Mouse (Mus musculus) C2C12 (cell line): ENCODE data around the gene Tmem131. TPM values are rescaled to one million over a fixed set of nuclear protein-coding genes. Genes with fewer than 3 reads are reported as not detected.

Experiments used
- H3K27me3 ChIP-seq: one replicate; pipeline ENCODE4 v1.6.1; 2011; ENCODE audit not compliant: control insufficient read depth, insufficient read depth, insufficient read length
- H3K36me3 ChIP-seq: one replicate; pipeline ENCODE4 v1.6.1; 2011; ENCODE audit not compliant: control insufficient read depth, insufficient read depth
- H3K4me3 ChIP-seq: one replicate; pipeline ENCODE4 v1.5.1; 2011; ENCODE audit warnings: mild to moderate bottlenecking, control low read depth; ENCODE audit not compliant: poor library complexity, insufficient read depth, severe bottlenecking
- H3K79me2 ChIP-seq: one replicate; pipeline ENCODE4 v1.6.1; 2011; ENCODE audit not compliant: control insufficient read depth, insufficient read depth
- H3K79me3 ChIP-seq: one replicate; pipeline ENCODE4 v1.6.1; 2011; ENCODE audit warnings: low read depth, control low read depth
- H3ac ChIP-seq: one replicate; pipeline ENCODE3; 2011; ENCODE audit warnings: low read depth; ENCODE audit not compliant: control insufficient read depth, insufficient read length
- CEBPB ChIP-seq: IDR thresholded peaks from one replicate; pipeline ENCODE4 v1.6.1; 2011; ENCODE audit warnings: low read depth, mild to moderate bottlenecking, control low read depth, moderate library complexity
- CTCF ChIP-seq: IDR thresholded peaks from one replicate; pipeline ENCODE4 v1.5.1; 2011; ENCODE audit not compliant: control insufficient read depth, insufficient read depth, insufficient read length
- FOSL1 ChIP-seq: IDR thresholded peaks from one replicate; pipeline ENCODE4 v1.8.0; 2011; ENCODE audit warnings: mild to moderate bottlenecking, low read length; ENCODE audit not compliant: poor library complexity, insufficient read depth, severe bottlenecking
- MAX ChIP-seq: IDR thresholded peaks from one replicate; pipeline ENCODE4 v1.6.1; 2011; ENCODE audit warnings: mild to moderate bottlenecking, control low read depth
- MYOD1 ChIP-seq: IDR thresholded peaks from one replicate; pipeline ENCODE4 v1.6.1; 2011; ENCODE audit warnings: low read depth; ENCODE audit not compliant: control insufficient read depth, insufficient read length
- MYOG ChIP-seq: IDR thresholded peaks from one replicate; pipeline ENCODE4 v1.6.1; 2011; ENCODE audit not compliant: control insufficient read depth, insufficient read length; ENCODE audit errors: extremely low read depth
- USF1 ChIP-seq: IDR thresholded peaks from one replicate; pipeline ENCODE4 v1.6.1; 2011; ENCODE audit warnings: low read depth, mild to moderate bottlenecking, control low read depth, moderate library complexity
- polyA plus RNA-seq: library from polyadenylated mRNA; unstranded; fragments of >200 nt; fragmentation: generic; extraction: Trizol; gene quantifications from one replicate; pipeline ENCODE4 v1.2.1, GENCODE M21; 2012; ENCODE audit warnings: missing spikeins

Gene Tmem131
- polyA plus RNA-seq, 1 experiment, result 12.9 TPM

DNA sequence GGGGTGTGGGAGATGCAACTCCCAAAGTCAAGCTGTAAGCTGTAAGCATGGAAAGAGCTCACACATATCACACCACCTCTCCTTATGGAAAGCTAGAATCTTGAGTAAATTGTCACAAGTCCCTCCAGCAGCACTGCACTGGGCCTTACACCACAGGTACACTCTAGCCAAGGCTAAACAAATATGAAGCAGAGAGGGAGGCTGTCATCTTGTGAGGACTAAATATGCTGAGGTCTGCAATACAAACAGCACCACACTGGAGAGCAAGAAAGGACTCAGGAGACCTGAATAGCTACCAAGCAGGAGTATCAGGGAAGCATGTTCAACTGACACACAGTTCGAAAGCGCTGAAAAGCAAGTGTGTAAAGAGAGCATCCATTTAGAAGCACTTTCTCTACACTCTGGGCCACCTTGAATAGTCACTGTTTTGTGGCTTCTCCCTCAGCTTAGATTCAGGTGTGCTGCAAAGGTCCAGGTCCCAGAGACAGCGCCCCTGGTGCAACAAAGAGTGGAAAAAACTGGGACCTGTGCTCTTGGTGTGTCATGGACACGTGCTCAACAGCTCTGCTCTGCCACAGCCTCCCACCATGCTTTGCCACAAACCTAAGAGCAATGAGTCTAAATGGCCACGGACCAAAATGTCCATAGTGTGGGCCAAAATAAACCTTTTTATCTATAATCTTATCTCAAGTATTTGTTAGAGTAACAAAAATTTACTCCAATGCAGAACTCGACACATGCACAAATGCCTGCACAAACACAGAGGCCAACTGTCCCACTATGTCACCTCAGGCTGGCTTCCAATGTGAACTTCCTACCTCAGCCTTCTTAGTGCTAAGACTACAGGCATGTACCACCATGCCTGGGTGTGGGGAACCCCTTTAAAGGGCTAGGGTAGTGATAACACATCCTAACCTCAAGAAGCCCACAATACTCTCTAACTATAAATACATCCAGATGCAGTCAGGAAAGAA is 14.8 kb downstream of the Tmem131 start:
- Histone ChIP-seq H3K79me2 (peaks cover 100% of the 10 kb centered on the region), H3K36me3 (no peaks in the 10 kb centered on the region), H3ac (no peak overlapping the region), H3K27me3 (no peaks in the 10 kb centered on the region), H3K79me3 (peaks cover 79% of the 10 kb centered on the region), H3K4me3 (no peak overlapping the region)
- TF ChIP-seq CEBPB (no peak), MAX (no peak), FOSL1 (no peak), MYOD1 (no peak), USF1 (no peak), CTCF (no peak)

GRCm38 (mm10) chr1:36927569-36927968 is 15.9 kb downstream of the Tmem131 start:
- no peaks in the 10 kb centered on the region for H3K27me3 ChIP-seq
- H3K36me3 ChIP-seq, result no peaks in the 10 kb centered on the region
- H3K79me2 ChIP-seq, result peaks cover 100% of the 10 kb centered on the region
- no peak for TF ChIP-seq MYOG
- TF ChIP-seq CTCF, result no peak
- TF ChIP-seq MYOD1, result no peak
- no peak for TF ChIP-seq FOSL1
- TF ChIP-seq MAX, result no peak
- no peak for TF ChIP-seq USF1
- TF ChIP-seq CEBPB, result no peak
- H3K79me3 ChIP-seq, result peaks cover 74% of the 10 kb centered on the region
- no peak overlapping the region for H3ac ChIP-seq
- no peak overlapping the region for H3K4me3 ChIP-seq

DNA sequence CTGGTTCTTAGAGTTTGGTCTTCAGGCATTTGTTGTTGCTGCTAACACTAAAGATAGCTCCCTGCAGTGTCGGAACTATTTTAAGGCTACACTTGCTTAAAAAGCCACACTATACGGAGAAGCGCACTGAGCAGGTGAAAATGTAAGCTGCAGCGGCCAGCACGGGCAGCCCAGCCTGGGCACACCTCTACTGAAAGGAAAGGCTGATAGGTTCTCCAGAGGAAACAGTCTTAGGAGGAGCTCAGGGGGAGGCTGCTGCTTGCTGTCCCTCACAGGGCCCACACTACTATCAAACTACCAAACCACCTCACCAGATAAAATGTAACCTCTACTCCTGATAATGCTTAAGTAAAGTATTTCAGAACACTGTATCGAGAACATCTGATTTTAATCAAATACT is 16.7 kb downstream of the Tmem131 start:
- no peak overlapping the region for H3ac ChIP-seq
- H3K79me2 ChIP-seq, result peaks cover 100% of the 10 kb centered on the region
- no peaks in the 10 kb centered on the region for H3K36me3 ChIP-seq
- H3K27me3 ChIP-seq, result no peaks in the 10 kb centered on the region
- peaks cover 69% of the 10 kb centered on the region for H3K79me3 ChIP-seq
- TF ChIP-seq MYOD1, result no peak
- no peak for TF ChIP-seq USF1
- no peak for TF ChIP-seq CTCF
- no peak for TF ChIP-seq MYOG
- TF ChIP-seq FOSL1, result no peak
- no peak for TF ChIP-seq CEBPB
- no peak overlapping the region for H3K4me3 ChIP-seq

GRCm38 (mm10) chr1:36926246-36926645 is 17.2 kb downstream of the Tmem131 start:
- peaks cover 66% of the 10 kb centered on the region for H3K79me3 ChIP-seq
- H3K36me3 ChIP-seq, result no peaks in the 10 kb centered on the region
- H3K79me2 ChIP-seq, result peaks cover 100% of the 10 kb centered on the region
- TF ChIP-seq USF1 (no peak), CTCF (no peak), MYOG (no peak), FOSL1 (no peak), CEBPB (no peak), MAX (no peak), MYOD1 (no peak)
- H3K27me3 ChIP-seq, result no peaks in the 10 kb centered on the region
- no peak overlapping the region for H3K4me3 ChIP-seq
- no peak overlapping the region for H3ac ChIP-seq

DNA sequence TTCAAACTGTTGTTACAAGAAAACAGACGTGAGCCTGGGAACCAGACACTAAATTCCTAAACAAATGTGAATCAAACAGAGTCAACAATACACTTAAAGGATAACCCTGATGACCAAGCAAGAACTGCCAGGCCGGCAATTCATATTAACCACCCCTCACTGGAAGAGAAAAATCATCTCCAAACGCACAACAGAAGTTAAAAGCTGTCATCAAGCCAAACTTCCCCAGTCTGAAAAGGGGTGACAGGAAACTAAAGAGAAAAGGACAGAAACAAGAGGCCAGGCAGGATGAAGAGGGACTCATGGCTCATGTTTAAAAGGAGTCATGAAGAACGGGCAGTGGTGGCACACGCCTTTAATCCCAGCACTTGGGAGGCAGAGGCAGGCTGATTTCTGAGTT is 17.7 kb downstream of the Tmem131 start:
- Histone ChIP-seq H3K27me3 (no peaks in the 10 kb centered on the region), H3ac (no peak overlapping the region), H3K79me2 (peaks cover 99% of the 10 kb centered on the region), H3K36me3 (no peaks in the 10 kb centered on the region), H3K4me3 (no peak overlapping the region), H3K79me3 (peaks cover 63% of the 10 kb centered on the region)
- TF ChIP-seq CTCF (no peak), FOSL1 (no peak), USF1 (no peak), CEBPB (no peak), MYOD1 (no peak), MYOG (no peak), MAX (no peak)
